Mouse (Mus musculus): ENCODE data around the gene Slc25a35.

DNA sequence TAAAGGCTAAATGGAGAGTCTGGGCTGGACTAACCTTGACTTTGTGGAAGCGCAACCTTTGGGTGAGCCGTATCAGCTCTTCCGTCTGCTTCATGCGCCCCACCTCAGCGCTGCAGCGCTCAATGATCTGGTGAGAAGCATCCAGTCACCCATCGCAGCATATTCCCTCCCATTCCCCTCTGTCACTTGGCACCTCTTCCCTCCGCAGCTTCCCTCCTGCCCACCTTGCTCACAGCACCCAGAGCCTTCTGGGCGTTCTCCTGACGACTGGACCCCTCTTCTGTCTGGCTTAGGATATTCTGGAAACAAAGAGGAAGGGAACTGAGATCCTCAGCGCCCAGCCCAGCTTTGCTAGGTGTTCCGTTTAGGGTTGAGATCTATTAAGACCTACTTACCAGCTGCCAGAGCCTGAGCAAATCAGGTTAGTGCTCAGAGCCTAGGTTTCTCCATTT lies 20.4 kb upstream of the Slc25a35 start:
- TF ChIP-seq CTCF (conservative IDR thresholded peaks at IDR 0.05; ENCODE audit: insufficient read depth, insufficient read length, low read depth, low read length) (no peak), POLR2A (IDR thresholded peaks at IDR 0.05; ENCODE audit: low read depth, low read length) (no peak)
